Mouse (Mus musculus): ENCODE data around the gene Foxg1.

The Foxg1 gene

DNA sequence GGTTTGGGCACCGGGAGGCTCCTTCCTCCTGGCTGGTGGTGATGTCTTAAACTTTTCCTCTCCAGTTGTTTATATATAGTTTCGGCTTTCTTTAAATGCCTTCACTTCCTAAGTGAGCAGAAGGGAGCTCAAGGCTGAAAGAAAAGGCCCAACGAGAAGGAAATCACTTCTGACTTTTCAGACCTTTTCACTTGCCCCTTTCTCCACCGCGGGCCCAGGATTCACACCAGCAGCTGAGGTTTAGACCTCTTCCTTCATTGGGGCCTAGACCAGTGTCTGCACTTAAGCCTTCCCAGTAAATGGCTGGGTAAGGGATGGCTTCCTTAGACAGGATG is 19.3 kb downstream of the Foxg1 start:
- no peak for DNase-seq (ENCODE audit: low read depth, low spot score)

DNA sequence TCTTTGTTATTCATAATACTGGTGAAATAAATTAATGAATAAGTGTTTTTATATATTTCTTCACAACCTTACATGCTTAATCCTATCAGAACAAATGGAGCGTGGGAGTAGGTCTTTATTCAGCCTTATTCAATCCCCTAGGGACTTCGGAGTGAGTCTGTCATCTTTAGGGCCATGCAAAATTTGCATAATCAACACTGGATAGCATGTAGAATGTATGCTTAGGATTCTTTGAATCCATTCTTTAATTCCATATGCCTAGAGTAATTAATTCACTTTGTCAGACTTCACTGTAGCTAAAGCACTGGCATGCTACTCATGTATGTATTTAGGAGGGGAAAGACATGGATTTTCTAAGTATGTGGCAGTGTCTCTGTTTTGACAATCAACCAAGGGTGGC is 27.4 kb downstream of the Foxg1 start:
- no peak for DNase-seq (ENCODE audit: low read depth, low spot score)

DNA sequence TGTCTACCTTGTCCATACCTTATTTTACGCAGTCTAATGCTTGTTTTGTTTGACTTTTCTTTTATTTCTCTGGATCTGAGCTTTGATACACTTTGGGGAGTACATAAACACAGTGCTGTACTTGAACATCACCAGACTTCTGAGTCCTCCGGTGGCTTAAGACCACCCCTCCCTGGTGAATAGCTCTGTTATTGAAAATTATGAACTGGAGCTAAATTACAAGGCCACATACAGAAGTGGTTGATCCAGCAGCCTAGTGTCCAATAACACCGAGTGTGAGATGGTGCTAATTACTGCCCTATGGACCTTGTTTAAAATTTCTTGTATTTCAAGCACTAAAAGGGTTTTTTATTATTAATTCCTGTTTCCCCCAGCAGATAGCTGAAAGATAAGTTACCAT is 35.5 kb downstream of the Foxg1 start:
- no peak for DNase-seq (ENCODE audit: low read depth, low spot score)
